Mouse (Mus musculus) common myeloid progenitor, adult 5-6 weeks (primary cell): ENCODE measurements at regions not wholly inside any gene's neighbourhood (a gene's known extent, or its start where the extent isn't known, plus 50 kb on each side); places are given as distances from the start of the nearest gene placed in this dataset.
A peak's percentile ranks its signal among the peaks of the same experiment; 100 is the strongest.
"Not testable (repeated sequence)": the region's sequence is repeated elsewhere in the genome, so short reads cannot be mapped to it uniquely, and the experiment has no call there.

Experiments
- ATAC-seq: replicated peaks from 2 replicates; pipeline ENCODE4 v1.8.0; 2016; ENCODE audit warnings: low read depth, mild to moderate bottlenecking, moderate TSS enrichment, inconsistent platforms; ENCODE audit not compliant: poor library complexity, severe bottlenecking

GRCm38 (mm10) chr4:7253616-7254015, 985.2 kb downstream of the Car8 start:
- ATAC-seq, result no peak

- no peak for ATAC-seq
Observed at GRCm38 (mm10) chr4:7251641-7252040, 987.2 kb downstream of the Car8 start.

GRCm38 (mm10) chr4:7247816-7248215, 991.0 kb downstream of the Car8 start:
- ATAC-seq, result no peak

GRCm38 (mm10) chr4:7247244-7247643, 991.6 kb downstream of the Car8 start:
- ATAC-seq, result no peak

DNA sequence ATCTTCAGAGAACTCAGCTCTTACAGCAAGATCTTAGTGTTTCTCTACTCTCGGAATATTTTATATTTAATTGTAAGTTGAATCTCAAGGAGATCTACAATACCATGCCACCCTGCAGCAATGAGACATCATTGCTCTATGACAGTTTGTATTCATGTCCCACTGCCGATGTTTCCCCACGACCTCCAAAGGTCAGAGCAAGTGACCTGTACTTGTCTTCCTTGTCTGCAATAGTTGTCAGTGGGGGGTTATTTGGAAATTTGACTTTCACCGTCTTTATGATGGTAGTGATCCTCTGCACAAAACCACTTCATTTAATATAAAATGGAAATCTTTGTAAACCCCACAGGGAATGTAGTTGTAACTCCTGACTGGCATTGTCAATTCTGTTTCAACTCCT, 992.0 kb downstream of the Car8 start:
- no peak for ATAC-seq

GRCm38 (mm10) chr4:7245653-7246052, 993.2 kb downstream of the Car8 start:
- peak; percentile 98 for ATAC-seq

DNA sequence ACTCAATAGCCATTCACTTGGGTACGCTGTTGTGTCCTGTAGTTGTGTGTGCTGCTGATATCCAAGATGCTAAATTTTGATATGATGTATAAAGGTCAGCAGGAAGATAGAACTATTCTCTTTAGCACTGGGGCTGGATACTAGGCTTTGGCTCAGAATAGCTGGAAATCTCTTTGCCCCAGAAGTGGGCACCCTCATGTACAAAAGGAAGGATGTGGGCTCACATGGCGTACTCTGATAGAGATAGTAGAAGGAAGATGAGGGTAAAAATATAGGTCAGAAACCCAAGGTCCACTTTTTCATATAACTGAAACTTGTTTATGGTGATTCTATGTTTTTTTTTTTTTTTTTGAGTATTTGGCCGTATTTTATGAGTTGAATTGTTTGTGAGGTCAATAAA, 1001.0 kb downstream of the Car8 start:
- ATAC-seq, result peak; percentile 98

GRCm38 (mm10) chr4:7234537-7234936, 1004.3 kb downstream of the Car8 start:
- not testable (repeated sequence) for ATAC-seq

DNA sequence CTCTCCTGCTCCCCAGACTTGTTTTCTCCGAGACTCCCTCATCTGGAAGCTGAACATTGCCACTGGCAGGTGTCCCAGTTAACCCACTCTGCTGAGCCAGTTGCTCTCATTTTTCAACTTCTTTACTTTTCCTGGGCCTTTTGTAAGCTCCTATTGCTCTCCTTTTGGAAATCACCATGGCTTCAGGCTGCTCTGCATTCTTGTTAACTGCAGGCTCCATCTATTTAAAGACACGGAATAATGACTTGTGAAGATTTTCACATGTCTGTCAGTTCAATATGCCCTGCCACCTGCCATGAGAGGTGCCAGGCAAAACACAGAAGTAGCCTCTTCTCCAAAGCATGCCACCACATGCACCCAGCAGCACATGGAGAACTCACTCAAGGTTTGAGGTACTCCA, 1009.9 kb downstream of the Car8 start:
- no peak for ATAC-seq

- ATAC-seq, result no peak
Observed at GRCm38 (mm10) chr4:7222922-7223321, 1015.9 kb downstream of the Car8 start.

DNA sequence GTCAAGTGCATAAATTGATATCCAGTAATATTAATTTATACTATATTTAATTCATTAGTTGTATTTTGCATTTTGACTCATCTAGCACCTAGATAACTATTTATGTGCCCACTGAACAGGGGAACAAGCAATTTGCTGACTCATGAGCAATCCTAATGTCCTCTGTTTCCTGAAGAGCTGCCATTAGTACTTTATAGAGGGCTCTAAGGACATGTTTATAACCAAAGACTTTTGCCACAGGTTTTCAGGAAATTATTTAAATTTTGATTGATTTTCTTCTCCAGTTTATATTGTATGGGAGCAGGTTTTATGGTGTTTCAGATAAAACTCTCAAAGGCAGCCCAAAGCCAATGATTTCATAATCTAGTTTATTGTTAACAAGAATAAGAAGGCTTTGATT, 1018.4 kb downstream of the Car8 start:
- no peak for ATAC-seq

- no peak for ATAC-seq
Observed at GRCm38 (mm10) chr4:7215048-7216030, 1023.5 kb downstream of the Car8 start.

DNA sequence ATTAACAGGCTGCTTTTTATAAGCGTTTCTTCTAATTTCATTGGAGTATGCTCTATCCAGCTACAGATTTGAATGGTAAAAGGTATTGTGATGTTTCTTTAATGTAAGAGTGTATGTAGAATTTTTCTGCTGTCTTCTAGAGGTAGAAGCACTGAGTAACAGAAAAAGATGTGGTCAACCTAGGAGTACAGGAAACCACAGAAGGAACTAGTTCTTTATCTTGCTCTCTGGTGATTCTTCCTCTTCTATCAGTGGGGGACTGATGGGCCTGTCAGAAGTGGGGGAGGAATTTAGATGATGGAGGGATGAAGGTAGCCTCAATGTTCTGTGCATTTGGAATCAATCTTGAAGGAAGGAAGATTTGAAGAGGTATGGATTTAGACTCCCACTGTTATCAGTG, 1031.9 kb downstream of the Car8 start:
- ATAC-seq, result peak; percentile 98

DNA sequence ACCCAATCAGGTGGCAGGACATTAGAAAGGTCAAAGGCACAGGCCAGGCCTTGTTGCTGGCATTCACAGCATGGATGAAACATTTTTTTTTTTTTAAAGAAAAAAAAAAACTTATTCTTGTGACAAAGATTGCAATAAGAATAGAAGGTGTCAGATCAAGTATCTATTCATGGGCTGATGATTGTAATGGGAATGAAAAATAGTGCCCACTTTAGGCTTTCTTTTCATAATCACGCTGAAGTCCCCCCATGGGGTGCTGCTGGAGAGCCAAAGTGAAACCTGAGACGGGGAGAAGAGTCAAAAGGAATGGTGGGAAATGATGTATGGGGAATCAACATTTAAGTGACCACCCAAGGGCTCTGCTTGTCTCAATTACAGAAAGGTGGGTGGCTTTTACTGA, 1037.0 kb downstream of the Car8 start:
- ATAC-seq, result no peak

GRCm38 (mm10) chr4:7199941-7200340, 1038.9 kb downstream of the Car8 start:
- no peak for ATAC-seq

- ATAC-seq, result no peak
Observed at GRCm38 (mm10) chr4:7199052-7199451, 1039.8 kb downstream of the Car8 start.

GRCm38 (mm10) chr4:7196570-7196969, 1042.3 kb downstream of the Car8 start:
- no peak for ATAC-seq

DNA sequence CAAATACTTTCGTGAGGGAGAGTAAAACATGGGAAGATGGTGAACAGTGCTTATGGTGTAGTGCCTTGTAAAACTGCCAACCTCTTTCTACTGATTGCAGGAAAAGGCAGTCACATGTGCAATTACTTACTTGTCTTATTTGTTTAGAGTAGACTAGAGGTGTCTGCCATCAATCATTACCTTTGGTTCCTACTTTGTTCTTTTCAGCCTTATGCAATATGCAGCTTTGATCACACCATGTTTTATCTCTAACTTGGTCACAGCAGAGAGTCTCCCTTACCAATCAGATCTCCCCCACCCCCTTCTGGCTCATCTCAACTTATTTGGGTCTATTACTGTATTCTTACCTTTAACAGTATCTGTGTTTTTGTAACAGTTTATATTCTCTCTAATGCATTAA, 1043.2 kb downstream of the Car8 start:
- ATAC-seq, result no peak

DNA sequence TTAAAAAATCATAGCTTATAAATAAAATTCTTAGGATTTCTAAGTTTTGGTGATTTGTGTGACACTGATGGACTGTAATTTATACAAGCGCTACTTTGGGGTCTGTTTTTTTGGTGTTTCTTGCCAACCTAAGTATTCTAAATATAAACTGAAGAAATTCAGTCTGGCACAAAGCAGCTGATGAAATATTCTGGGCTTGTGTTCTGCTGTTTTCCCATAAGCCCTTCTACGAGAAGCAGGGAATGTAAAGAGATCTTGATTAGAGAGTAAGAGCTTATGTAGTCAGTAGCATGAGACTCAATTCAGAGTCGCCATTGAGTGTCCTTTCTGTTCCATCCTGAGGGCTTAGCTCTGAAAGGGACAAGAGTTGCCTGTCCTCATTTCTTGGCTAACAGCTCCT, 1046.9 kb downstream of the Car8 start:
- no peak for ATAC-seq

DNA sequence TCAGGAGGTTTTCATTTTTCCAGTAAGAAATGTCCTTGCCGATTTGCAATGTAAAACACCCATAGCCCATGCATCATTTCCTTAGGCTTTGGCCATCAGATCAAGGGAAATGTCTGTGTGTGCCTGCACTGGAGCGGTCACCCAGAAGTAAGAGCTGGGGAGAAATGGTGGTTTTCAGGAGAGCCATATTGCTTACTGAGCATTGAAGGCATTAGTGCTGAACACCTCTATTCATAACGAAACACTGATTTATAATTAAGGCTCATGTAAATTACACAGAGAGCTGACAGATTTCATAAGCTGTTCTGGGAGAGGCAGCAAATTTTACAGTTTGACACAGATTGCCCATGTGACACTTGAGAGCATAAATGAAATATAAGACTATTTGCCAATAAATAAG, 1047.6 kb downstream of the Car8 start:
- no peak for ATAC-seq

GRCm38 (mm10) chr4:7175030-7175429, 1063.8 kb downstream of the Car8 start:
- ATAC-seq, result no peak
